Mouse (Mus musculus) olfactory bulb, adult 2 months (tissue): Measurements from ENCODE around the gene Prdm16.

Experiments
- CTCF ChIP-seq: fragments of 200-500 bp; IDR thresholded peaks from 2 replicates; pipeline ENCODE4 v1.5.1; 2012; ENCODE audit warnings: low read depth, mild to moderate bottlenecking, low read length, moderate library complexity; ENCODE audit not compliant: insufficient read depth
- POLR2A ChIP-seq: fragments of 200-500 bp; IDR thresholded peaks from 2 replicates; pipeline ENCODE4 v1.6.1; 2012; ENCODE audit warnings: mild to moderate bottlenecking, low read depth, low read length, moderate library complexity; ENCODE audit not compliant: insufficient read depth

- no peak for TF ChIP-seq CTCF
- no peak for TF ChIP-seq POLR2A
Observed at GRCm38 (mm10) chr4:154583712-154584111, 53.0 kb downstream of the Prdm16 start.
